Mouse (Mus musculus) frontal cortex, postnatal 25 days (tissue): ENCODE data around the gene Ugt2b5.
"Not testable (repeated sequence)": the region's sequence is repeated elsewhere in the genome, so short reads cannot be mapped to it uniquely, and the experiment has no call there.

Experiments used
- DNase-seq, 2 experiments: peaks; one replicate each; pipeline ENCODE4 v3.0.0; 2022; ENCODE audit warnings: low spot score in 2 of 2

Gene Ugt2b5

DNA sequence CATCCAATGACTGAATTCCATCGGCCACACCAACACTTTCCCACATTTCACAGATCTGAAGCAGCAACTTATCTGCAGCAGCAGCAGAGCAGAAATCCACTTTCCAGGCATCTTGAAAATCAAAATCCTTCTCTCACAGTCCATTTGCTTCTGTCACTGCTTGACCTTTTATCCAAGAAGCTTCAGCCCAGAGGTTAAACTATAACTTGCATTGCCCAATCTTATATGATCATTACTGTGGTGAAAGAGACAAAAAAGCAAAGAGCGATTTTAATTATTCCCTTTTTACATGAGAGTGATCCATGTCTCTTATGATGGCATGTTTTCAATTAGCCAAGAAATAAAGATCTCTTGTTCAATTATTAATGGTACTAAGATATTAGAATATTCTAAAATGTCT, at the start of gene Ugt2b5:
Gene Ugt2b5 (minus strand): TSS at position 123 of the 400 bp plus-strand sequence.
- DNase-seq = not testable (repeated sequence)

DNA sequence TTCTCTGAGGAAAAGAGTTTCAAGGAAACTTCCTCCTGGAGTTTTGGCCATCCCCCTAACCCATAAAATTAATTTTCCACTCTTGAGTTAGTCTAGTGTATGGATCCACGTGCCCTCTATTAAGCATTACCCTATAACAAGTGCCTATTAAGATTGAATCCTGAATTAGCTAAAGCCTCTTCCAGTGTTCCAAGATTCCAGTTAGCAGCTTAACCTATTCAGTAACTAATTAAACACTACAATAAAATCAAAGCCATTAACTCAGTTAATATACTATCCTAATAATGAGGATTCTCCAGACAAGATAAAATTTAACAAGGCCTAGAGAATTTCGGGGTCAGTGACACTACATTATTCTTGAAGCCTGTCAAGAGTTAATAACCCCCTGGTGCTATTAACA, 35.7 kb upstream of the Ugt2b5 start:
- DNase-seq = not testable (repeated sequence)

DNA sequence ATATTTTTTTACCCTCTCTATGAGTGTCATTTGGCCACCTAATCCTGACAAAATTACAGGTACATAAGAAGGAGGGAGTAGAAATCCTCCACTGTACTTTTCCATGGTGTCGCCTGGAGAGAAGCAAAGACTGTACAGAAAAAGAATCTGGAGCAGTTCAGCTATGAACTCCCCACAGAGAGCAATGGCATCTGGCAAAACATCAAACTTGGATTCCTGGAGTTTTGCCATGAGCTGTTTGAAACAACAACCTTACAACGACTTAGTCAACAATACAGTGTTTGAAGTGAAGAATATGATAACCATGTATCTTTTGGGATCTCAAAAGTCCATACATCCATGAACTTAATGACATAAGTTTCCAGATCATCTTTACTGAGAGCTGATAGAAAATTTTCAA, 34.6 kb upstream of the Ugt2b5 start:
- no peak for DNase-seq

DNA sequence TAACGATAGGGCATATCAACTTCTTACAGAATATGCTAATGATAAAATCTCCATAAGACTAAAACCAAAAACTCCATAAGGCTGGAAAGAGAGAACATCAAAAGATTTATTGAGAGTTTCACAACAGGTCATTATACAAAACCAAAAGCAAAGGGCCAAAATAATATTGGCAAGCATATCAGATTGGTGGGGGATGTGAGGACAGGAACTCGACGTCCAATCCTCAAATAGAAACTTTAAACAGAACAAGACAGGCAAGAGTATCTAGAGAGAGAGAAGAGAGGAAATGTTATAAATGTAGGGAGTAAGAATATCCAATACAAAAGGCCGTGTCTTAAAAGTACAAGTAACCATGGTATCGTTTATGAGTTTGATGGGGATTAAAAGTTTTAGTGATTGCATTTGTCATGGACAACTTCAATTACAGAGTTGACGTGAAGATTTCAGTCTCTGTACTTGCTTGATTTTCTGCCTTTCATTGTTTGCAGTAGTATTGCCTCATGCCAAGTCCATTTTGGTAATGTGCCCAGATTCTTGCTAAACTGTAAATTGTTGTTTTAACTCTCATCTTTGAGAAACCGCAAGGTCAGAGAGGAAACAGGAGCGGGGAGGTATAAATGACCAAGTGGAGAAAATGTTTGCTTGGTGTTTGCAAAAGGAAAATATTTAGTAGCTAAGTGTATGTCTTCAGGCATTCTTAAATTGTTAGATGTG, 7.8 kb upstream of the Ugt2b5 start:
- DNase-seq = no peak

DNA sequence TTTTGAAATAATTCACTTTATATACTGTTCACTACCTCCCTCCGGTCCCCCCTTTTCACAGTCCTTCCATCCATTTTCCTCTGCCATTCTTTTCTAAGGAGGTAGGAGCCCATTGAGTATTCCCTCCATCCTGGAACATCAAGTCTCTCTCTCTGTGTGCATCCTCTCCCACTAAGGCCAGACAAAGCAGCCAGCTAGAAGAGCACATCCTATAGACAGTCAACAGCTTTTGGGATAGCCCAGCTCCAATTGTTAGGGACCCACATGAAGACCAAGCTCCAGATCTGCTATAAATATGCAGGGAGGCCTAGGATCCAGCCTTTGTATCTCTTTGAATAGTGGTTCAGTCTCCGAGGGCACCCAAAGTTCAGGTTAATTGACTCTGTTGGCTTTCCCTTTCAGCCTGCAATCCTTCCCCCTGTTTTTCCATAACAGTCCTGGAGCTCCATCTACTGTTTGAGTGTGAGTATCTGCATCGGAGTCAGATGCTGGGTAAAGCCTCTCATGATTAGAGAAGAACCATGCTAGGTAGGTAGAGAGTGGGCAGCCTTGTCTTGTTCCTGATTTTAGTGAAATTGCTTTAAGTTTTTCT, 2.8 kb upstream of the Ugt2b5 start:
- DNase-seq = peak in 1 of 2 experiments; percentile 9

DNA sequence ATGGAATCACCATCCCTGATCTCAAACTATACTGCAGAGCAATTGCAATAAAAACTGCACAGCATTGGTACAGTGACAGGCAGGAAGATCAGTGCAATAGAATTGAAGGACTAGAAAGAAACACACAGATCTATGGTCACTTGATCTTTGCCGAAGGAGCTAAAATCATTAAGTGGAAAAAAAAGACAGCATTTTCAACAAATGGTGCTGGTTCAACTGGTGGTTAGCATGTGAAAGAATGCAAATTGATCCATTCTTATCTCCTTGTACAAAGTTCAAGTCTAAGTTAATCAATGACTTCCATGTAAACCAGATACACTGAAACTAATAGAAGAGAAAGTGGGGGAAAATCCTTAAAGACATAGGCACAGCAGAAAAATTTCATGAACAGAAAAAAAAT, 36.4 kb downstream of the Ugt2b5 start:
- not testable (repeated sequence) for DNase-seq

DNA sequence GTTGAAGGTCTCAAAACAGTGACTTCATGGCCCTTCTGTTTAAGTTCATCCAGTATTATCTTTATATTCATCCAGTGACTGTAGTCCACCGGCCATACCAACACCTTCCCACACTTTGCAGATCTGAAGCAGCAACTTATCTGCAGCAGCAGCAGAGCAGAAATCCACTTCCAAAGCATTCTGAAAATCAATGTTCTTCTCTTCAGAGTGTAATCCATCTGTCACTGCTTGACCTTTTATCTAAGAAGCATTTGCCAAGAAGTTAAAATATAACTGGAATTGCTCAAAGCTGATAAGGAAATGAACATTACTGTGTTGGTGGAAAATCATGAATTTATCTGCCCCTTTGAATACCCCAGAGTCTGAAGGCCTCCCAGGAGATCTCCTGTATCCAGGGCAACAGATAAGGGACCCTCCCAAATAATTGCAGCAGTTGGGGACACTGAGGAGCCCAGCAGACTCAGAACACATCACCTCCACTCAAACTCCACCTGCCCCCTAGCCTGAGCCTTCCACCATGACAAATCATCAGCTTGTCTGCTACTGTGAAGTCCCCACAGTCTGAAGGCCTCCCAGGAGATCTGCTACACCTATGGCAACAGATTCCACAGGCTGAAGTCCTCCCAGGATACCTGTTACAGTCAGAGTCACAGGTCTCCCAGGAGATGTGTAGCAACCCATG, 47.6 kb downstream of the Ugt2b5 start, which contains the start of gene Ugt2b36:
Gene Ugt2b36 (minus strand): TSS at position 210 of the 682 bp plus-strand sequence.
- DNase-seq = no peak

DNA sequence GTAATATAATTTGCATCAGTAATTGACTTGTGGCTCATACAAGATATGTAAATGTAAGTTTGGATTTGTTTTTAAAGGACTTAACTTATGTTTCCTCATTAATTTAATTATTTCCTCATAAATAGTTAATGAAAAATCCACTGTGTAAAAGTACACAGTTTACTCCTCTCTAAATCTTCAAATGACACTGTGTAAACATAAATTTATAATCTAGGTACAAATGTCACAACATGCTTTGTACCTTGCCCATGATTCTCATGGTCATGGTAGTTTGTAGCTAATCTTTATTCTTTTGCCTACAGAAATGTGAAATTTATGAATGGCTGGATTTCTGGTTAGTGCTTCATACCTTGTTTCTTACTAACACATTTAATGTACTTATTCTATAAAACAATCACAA, 49.0 kb downstream of the Ugt2b5 start:
- DNase-seq = no peak

DNA sequence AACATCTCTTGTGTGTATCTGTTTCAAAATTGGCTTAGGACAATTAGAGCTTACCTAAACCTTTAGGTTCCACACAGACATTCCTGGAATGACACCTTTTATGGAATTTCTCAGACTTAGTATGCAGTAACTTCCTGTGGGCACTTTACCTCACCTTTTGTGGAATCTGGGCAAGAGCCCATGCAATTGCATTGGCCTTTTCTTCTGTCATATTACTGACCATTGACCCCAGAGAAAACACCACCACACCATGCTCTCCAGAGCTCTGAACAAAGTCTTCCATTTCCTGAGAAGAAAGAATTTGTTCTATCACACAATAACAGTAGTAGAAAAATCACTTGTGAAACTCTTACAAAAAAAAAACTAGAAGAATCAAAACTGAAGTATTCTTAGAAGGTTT, 50.9 kb downstream of the Ugt2b5 start:
- DNase-seq = no peak

DNA sequence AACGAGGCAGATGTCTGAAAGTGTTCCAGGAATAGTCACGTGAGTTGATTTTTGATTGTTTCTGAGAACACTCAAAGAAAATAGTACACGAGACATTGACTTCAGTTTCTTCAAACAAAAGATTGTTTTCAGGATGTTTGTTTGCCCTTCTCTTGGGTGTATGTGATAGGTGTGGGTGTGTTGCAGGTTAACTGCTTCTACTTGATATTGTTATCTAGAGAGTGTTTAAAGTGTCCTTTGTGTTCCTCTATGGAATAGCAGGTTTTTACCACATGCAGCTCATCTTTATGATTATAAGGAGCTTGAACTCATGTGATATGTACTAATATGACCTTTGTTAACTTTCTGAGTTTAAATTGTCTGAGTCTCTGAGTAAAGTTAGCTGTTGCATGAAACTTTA, 53.8 kb downstream of the Ugt2b5 start:
- DNase-seq = no peak
